Comparison of ENCODE assay signal across 9 mouse cellular contexts in genomic region chr5:30797482-30797881, GRCm38 (mm10). TPM values are rescaled to one million over a fixed set of nuclear protein-coding genes. Genes with fewer than 3 reads are reported as not detected.
DNase-seq lines count a peak whose midpoint lies in the region; ATAC-seq and TF ChIP-seq lines count a peak whose summit lies in the region.
"Had no signal": no experiment of that assay in that cellular context is flagged by ENCODE, and none has a peak within 500 bp of the region (broad histone marks: within the 10 kb centered on the region; RNA-seq: fewer than 3 reads in every experiment).

No protein-coding gene starts in this region.

- H3K4me2 ChIP-seq in forebrain, postnatal 0 days (ENCODE audit: low read depth), result no peak overlapping the region

- H3K9ac ChIP-seq in forebrain, postnatal 0 days, result no peak overlapping the region

- H3K27me3 ChIP-seq in forebrain, postnatal 0 days (ENCODE audit: insufficient read depth, low read length), result no peaks in the 10 kb centered on the region
- H3K27me3 ChIP-seq in midbrain, embryonic 10.5 days (ENCODE audit: low read depth, poor library complexity, severe bottlenecking), result no peaks in the 10 kb centered on the region

- H3K9me3 ChIP-seq in forebrain, postnatal 0 days (ENCODE audit: low read length), result no peaks in the 10 kb centered on the region
- no peaks in the 10 kb centered on the region for H3K9me3 ChIP-seq in midbrain, embryonic 10.5 days (replicated peaks)
- H3K9me3 ChIP-seq: megakaryocyte, embryonic 14.5 days had no signal

- TF ChIP-seq POLR2A in bone marrow, adult 2 months (IDR thresholded peaks at IDR 0.05; ENCODE audit: borderline replicate concordance, control insufficient read depth, low read depth, low read length), result no peak

- TF ChIP-seq CTCF in bone marrow, adult 2 months (IDR thresholded peaks at IDR 0.05; ENCODE audit: control insufficient read depth, insufficient read depth, low read length), result no peak
- TF ChIP-seq CTCF in forebrain, postnatal 0 days (IDR thresholded peaks at IDR 0.05; ENCODE audit: low read depth), result no peak

- WGBS in bone marrow, adult 2 months, result 60% methylated on average over 7 of the region's 7 CpGs
- 55% methylated on average over 7 of the region's 7 CpGs for WGBS in forebrain, postnatal 0 days
- 58% methylated on average over 7 of the region's 7 CpGs for WGBS in midbrain, embryonic 10.5 days

- peaks cover 65% of the 10 kb centered on the region for H3K36me3 ChIP-seq in forebrain, postnatal 0 days (ENCODE audit: insufficient read depth)
- peaks cover 81% of the 10 kb centered on the region for H3K36me3 ChIP-seq in midbrain, embryonic 10.5 days

- peak overlapping the region; percentile 26 for H3K27ac ChIP-seq in bone marrow, adult 2 months (ENCODE audit: control insufficient read depth, insufficient read depth, low read depth, low read length, poor library complexity)
- peak overlapping the region; percentile 64; the same call in 1 of the 2 replicates for H3K27ac ChIP-seq in forebrain, postnatal 0 days (ENCODE audit: low read depth, low read length)
- H3K27ac ChIP-seq in midbrain, embryonic 10.5 days (replicated peaks), result peak overlapping the region; percentile 9

- no peaks in the 10 kb centered on the region for H3K4me1 ChIP-seq in bone marrow, adult 2 months (ENCODE audit: control insufficient read depth, insufficient read depth, low read length)
- H3K4me1 ChIP-seq in forebrain, postnatal 0 days (ENCODE audit: insufficient read depth), result no peaks in the 10 kb centered on the region
- peaks cover 23% of the 10 kb centered on the region for H3K4me1 ChIP-seq in midbrain, embryonic 10.5 days

- peak; percentile 38 for DNase-seq in ES-CJ7 (ENCODE audit: low read depth, low spot score)
- DNase-seq in forebrain, postnatal 0 days, result no peak
- DNase-seq in midbrain, embryonic 10.5 days (ENCODE audit: low spot score), result peak; percentile 24
- no peak for DNase-seq in right cerebral cortex, postnatal 25 days
- DNase-seq in adrenal gland, postnatal 25 days, result no peak
- DNase-seq in adrenal gland, adult 18-20 months (ENCODE audit: low spot score in 2 of 2), result no peak
- DNase-seq: heart, postnatal 10 days had no signal

- no peak overlapping the region for H3K4me3 ChIP-seq in bone marrow, adult 2 months (replicated peaks; ENCODE audit: control insufficient read depth, low read depth, low read length)
- H3K4me3 ChIP-seq in forebrain, postnatal 0 days (ENCODE audit: low read depth, low read length), result no peak overlapping the region
- no peak overlapping the region for H3K4me3 ChIP-seq in midbrain, embryonic 10.5 days
- H3K4me3 ChIP-seq: megakaryocyte, embryonic 14.5 days had no signal

- ATAC-seq in forebrain, postnatal 0 days, result peak; percentile 61

RNA-seq across cellular contexts. Expression of gene Mapre3, which starts 17.0 kb away (rescaled TPM):
- polyA plus RNA-seq in bone marrow, adult 2 months (2011; ENCODE audit: insufficient read depth, insufficient read length, low replicate concordance, missing spikeins), result 1.3 and 2.4 TPM in 2 replicates
- 48.2 and 55.0 TPM in 2 replicates for total RNA-seq in forebrain, postnatal 0 days (2014; rRNA removed)
- 113 and 141 TPM in 2 replicates for polyA plus RNA-seq in forebrain, postnatal 0 days (2015; fragmentation: Nextera tagmentation; extraction: Ambion mirVana)
- 22.9 and 38.2 TPM in 2 replicates for polyA plus RNA-seq in midbrain, embryonic 10.5 days (2016; fragmentation: Nextera tagmentation; extraction: Ambion mirVana)
- 51.8 and 62.9 TPM in 2 replicates for total RNA-seq in adrenal gland, postnatal 25 days (2021)
- total RNA-seq in adrenal gland, adult 18-20 months (2021), result 10 to 100 TPM; 60.7 to 76.5 TPM

Comparison
In these comparisons a context has a peak if more than half of its experiments do, and no peak if none do; other contexts are left out.
1. DNase-seq: peak in ES-CJ7 (single experiment) and midbrain, embryonic 10.5 days (single experiment); none in forebrain, postnatal 0 days (single experiment), right cerebral cortex, postnatal 25 days (single experiment), adrenal gland, postnatal 25 days (single experiment) and adrenal gland, adult 18-20 months (0 of 2).
2. H3K27ac ChIP-seq: peak in every context shown above with its lines; median percentile 64 in forebrain, postnatal 0 days; 26 in bone marrow, adult 2 months; 9 in midbrain, embryonic 10.5 days.